Mouse (Mus musculus) adrenal gland, postnatal 14 days (tissue): ENCODE measurements around the gene Med9. TPM values are rescaled to one million over a fixed set of nuclear protein-coding genes. Genes with fewer than 3 reads are reported as not detected.

Source experiments
- DNase-seq: peaks from one replicate; pipeline ENCODE4 v3.0.0; 2021; ENCODE audit warnings: mixed read lengths
- long read RNA-seq, 2 experiments: library from polyadenylated mRNA; stranded (forward); transcript quantifications; one replicate each; pipeline ENCODE4 v2.0.0; 2021
- total RNA-seq: library from RNA; stranded (reverse); gene quantifications from 2 replicates; pipeline ENCODE4 v1.2.3, GENCODE M21; 2021

Med9 gene
- 27.0 and 27.8 TPM in 2 replicates for total RNA-seq
- long read RNA-seq, experiment 1, transcript Med9-201 (2 exons, 1,920 nt), result major isoform, 59 of 63 reads
- long read RNA-seq, experiment 1, partial matches to known transcripts, result 0 of 63 reads
- long read RNA-seq, experiment 1, other reads (novel, unspliced or antisense), result 4 of 63 reads
- long read RNA-seq, experiment 2, transcript Med9-201 (2 exons, 1,920 nt), result major isoform, 51 of 72 reads
- long read RNA-seq, experiment 2, partial matches to known transcripts, result 21 of 72 reads
- long read RNA-seq, experiment 2, other reads (novel, unspliced or antisense), result 0 of 72 reads

DNA sequence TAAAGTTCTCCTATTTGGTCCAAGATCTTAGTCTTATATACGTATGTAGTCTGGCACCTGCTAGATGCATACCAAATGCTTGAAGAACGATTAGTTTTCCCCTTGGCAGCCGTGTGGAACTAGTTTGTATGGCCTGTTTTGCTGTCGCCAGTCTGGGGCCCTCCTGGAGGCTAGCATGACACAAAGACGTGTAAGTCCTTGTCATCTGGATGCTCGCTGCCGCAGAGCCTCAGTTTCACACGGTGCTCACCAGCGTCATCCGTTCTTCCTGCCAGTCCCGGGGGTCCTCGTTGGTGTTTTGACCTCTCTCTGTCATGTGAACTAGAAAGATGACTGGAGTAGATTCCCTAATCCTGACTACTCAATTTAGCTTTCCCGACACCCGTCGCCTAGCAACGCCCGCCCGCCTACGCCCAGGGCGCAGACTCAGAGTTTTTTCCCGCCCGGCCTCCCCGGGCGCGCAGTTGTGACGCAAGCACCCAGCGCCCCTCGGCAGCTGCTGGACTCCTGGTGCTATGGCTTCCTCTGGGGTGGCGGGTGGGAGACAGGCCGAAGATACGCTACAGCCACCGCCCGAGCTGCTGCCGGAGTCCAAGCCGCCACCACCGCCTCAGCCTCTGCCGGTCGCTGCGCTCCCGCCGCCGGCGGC is at the start of gene Med9:
Med9 (plus strand) TSS at position 455 of the 649 bp plus-strand sequence.
- peak; percentile 98 for DNase-seq

DNA sequence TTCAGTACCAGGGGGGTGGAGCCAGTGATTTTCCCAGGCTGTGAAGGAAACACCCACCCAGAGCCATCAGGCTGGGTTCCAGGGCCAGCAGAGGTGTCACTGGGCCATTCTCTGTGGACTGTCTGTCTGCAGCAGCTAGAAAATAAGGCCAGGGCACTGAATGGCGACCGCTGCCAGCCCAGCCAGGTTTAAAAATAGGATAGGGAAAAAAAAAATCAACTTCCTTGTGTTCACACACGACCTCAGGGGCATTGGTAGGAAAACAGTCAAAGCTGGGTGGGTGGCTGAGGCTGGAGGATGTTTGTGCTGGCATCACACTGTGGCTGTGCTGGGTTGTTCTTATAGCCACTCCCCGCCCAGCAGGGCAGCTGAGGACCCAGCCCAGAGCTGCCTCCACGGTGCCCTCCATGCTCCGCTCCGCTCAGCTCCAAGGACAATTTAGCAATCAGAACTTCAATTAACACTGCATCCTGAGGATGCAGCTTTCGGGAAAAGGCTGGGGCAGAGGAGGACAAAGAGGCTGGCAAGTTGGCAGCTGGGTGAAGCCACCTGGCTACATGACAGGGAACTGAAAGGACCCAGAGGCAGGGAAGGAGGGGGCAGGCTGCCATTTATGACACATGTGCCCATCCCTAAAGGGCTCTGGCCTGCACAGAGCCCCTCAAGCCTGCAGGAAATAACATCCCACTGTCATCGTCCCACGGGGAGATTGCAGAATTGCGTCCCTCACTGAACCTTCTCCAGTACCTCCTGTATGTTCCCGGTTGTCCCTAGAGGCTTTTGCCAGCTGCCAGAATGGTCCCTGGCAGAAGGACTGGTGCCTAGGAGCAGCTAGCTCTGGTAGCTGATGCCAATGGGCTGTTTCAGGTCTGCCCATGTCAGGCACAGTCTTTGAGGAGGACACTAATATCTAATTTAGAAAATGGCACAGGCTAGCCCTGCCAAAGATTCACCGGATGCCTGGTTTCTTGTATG is 48.0 kb upstream of the Med9 start:
- DNase-seq, result peak; percentile 76

- no peak for DNase-seq
These were observed 47.0 kb upstream of the Med9 start for GRCm38 (mm10) chr11:59900995-59901394.

DNA sequence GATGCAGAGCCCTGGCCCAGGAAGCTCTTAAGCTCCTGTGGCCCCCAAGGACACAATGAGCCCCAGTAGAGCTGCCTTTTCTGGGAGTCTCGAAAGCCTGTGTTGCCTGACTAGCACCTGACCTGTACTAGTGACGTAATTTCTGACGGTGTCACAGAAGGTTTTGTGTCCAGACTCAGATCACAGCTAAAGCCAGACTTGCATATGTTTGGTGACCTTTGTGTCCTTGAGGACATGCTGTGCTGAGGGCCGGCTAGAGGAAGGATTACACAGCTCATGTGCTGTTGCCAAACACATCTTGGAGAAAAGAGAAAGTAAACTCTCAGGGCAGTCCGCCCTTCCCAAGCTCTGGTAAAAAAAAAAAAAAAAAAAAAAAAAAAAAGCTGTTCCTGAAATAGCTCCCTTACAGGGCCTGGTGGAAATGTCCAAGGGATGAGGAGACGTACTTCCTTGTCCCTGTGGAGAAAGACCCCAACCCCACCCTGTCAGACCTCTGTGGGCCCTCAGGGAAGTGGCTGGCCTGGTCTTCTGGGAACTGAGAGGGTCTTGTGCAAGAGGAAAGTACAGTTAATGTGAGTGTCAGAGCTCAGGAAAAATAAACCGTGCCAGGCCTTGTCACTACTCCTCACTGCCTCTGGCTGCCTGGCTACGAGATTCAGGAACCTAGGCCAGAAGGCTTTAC is 45.8 kb upstream of the Med9 start:
- DNase-seq, result peak; percentile 68

GRCm38 (mm10) chr11:59906521-59907123 is 41.4 kb upstream of the Med9 start:
- no peak for DNase-seq

GRCm38 (mm10) chr11:59908446-59908845 is 39.6 kb upstream of the Med9 start:
- DNase-seq, result no peak

DNA sequence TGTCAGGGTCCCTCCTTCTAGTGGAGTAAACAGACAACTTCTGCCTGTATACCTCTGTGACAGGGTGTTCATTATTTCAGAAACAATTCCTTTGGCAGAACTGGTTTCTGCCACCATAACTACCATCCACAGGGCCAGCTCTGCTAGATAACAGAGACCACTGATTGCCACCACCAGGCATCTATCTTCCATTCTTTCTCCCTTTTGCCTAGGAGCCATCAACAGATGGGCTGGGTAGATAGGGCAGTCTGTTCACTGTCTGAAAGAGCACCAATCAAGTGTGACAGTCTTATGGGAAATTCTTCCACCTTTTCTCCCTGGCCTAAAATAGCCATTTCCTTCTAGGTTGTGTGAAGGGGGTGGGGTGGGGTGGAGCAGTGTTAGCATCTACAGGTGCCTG is 37.4 kb upstream of the Med9 start:
- DNase-seq, result no peak

- no peak for DNase-seq
These were observed 36.5 kb upstream of the Med9 start for GRCm38 (mm10) chr11:59911523-59911922.

- DNase-seq, result no peak
These were observed 34.3 kb upstream of the Med9 start for GRCm38 (mm10) chr11:59913702-59914101.

DNA sequence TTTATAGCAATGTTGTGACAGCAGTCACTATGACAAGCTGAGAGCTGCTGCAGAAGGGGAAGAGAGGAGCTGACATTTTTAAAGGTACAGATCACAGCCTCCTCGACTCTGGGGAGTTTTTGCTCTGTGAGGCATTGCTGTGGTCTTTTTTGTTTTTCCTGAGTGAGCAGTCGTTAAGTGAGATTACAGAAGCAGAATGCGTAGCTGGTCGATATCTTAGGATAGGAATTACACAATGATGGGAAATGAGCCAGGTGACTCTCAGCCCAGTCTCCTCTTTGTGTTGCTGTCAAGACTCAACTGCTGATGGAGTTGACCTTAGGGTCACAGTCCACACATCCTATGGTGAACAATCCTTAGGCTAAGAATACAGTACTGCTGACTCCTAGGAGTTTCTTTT is 30.0 kb upstream of the Med9 start:
- no peak for DNase-seq

GRCm38 (mm10) chr11:59919401-59919800 is 28.6 kb upstream of the Med9 start:
- no peak for DNase-seq

DNA sequence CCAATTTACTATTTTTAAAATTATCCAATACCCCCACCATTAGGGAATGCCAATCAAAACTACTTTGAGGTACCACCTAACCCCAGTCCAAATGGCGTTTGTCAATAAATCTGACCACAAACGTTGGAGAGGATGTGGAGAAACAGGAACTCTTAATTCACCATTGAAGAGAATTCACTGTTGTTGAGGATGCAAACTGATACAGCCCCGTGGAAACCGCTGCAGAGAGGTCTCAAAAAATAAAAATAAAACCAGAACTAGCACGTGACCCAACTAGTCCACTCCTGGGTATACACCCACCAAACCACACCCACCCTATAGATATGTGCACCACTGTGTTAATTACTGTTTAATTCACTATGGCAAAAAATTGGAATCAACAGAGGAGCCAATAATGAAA is 27.7 kb upstream of the Med9 start:
- no peak for DNase-seq

DNA sequence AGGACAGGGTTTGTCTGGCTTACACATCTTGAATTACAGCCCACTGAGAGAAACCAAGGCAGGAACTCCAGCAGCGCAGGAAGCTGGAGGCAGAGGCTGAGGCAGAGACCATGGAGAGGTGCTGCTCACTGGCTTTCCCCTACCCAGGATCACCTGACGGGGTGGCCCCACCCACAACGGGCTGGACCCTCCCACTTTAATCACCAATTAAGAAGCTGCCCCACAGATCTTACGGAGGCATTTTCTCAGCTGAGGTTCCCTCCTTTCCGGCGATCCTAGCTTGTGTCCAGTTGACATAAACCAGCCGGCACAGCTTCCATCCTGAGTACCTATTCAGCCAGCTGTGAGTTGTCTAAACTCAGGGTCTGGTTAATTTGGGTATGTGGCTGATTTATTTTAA is 26.7 kb upstream of the Med9 start:
- no peak for DNase-seq

GRCm38 (mm10) chr11:59930031-59930430 is 18.0 kb upstream of the Med9 start:
- DNase-seq, result no peak

DNA sequence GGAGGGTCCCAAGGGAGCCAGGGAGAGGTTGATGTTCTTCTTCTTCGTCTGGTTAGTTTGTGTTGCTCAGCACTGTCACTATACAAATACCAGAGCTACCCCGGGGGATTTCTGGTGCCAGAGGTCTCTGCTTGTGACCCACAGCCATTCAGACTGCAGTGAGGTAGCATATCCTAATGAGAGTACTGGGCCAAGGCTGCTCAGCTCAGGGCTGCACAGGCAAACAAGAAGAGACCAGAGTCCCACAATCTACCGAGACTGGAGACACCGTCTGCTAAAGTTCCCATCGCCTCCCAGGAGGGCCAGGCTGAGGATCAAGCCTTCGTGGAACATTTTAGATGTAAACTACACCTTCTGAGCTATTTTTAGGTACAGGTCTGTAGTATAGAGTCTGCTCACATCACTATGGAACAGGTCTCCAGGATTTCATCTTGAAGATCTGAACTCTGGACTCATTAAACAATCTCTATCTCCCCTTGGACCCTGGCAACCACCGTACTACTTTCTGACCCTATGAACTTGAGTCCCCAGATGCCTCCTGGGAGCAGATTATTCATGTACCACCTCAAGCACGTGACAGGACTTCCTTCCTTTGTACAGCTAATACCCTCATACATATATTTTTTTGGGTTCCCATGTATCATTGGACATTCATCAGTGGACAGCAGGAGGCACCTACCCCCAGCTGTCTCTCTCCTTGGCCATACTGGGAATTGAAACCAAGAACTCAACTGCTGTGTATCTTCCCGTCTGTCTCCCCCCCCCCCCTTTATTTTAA is 15.3 kb upstream of the Med9 start:
- DNase-seq, result no peak

GRCm38 (mm10) chr11:59933943-59934342 is 14.1 kb upstream of the Med9 start:
- peak; percentile 45 for DNase-seq

DNA sequence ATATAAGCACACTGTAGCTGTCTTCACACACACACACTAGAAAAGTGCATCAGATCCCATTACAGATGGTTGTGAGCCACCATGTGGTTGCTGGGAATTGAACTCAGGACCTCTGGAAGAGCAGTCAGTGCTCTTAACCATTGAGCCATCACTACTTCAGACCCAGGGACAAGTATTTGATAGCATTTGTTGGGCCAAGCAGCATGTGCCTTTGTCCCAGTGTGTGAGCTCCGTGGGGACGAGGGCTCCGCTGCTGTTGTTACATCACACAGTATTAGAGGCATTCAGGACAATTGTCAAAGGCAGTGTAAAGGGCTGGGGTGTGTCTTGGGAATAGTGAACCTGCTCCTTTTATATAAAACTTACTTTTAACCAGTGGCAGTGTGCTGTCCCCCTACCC is 11.0 kb upstream of the Med9 start:
- peak; percentile 69 for DNase-seq

GRCm38 (mm10) chr11:59937615-59938014 is 10.4 kb upstream of the Med9 start:
- DNase-seq, result peak; percentile 64

DNA sequence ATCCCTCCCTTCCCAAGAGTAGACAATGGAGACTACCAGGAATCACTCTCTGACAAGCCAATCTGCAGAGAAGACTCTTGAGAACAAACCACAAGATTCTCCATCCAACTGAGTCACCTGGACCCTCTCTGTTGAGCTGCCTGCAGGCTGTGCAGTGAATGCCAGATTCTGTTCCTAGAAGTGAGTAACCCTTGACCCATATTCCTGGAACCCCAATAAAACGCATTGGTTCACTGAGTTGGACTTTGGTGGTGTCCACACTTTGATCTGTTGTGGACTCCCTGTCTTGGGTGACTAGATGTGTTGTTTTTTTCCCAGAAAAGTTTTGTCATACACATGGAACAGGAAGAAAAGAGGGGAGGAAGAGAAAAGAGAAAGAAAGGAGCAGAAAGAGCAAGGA is 8.2 kb upstream of the Med9 start:
- no peak for DNase-seq

DNA sequence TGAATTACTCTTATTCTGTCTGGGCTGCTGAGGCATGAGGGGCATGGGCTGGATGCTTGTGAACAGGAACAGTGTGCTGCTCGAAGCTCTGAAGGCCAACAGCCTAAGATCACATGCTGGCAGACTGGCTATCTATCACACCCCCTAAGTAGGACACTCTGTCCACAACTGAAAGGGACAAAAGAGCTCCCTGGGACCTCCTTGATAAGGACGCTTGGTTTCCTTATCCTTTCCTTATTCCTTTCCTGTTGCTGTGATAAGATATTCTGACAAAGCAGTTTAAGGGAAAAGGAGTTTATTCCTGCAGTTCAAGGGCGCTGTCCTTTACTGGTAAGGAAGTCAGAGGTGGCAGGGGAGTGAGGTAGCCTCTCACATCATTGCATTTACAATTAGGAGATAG is 7.4 kb upstream of the Med9 start:
- no peak for DNase-seq

DNA sequence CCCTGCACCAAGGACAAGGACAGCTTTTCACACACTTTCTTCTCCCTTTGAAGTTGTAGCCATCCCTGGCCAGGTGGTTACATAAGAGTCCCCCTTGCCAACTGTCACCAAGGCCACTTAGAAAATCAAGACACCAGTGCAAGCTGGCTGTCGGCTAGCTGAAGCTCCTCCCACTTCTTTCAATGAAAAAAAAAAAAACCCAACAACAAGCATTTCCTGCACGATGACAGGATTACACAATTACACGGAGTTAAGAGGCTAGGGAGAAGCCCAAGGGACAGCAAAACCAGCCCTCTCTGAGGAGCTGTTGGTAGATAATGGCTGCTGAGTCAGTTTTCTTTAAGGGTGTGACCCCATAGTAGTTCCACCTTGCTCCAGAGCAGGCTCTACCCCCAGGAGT is 6.6 kb upstream of the Med9 start:
- peak; percentile 85 for DNase-seq
